Mouse (Mus musculus) heart, embryonic 11.5 days (tissue): ENCODE measurements around the gene Plekhg6. TPM values are rescaled to one million over a fixed set of nuclear protein-coding genes. Genes with fewer than 3 reads are reported as not detected.

Experiments used
- ATAC-seq: fragments of 200-750 bp; cut with Nextera tagmentation; replicated peaks from 2 replicates; pipeline ENCODE4 v1.8.0; 2017; ENCODE audit warnings: moderate library complexity; ENCODE audit not compliant: insufficient number of reproducible peaks, low FRiP score, low TSS enrichment
- H3K27ac ChIP-seq: fragments of 300-500 bp; sonication (generic); 2 replicates; pipeline ENCODE4 v1.5.1; 2014; ENCODE audit warnings: mild to moderate bottlenecking, low read depth, low read length
- H3K27me3 ChIP-seq: fragments of 300-500 bp; sonication (generic); 2 replicates; pipeline ENCODE4 v1.6.1; 2014; ENCODE audit warnings: mild to moderate bottlenecking, low read length, mixed read lengths; ENCODE audit not compliant: control insufficient read depth, insufficient read depth
- H3K36me3 ChIP-seq: fragments of 300-500 bp; sonication (generic); 2 replicates; pipeline ENCODE4 v1.6.1; 2014; ENCODE audit warnings: mild to moderate bottlenecking, low read length, moderate library complexity, mixed read lengths; ENCODE audit not compliant: control insufficient read depth, insufficient read depth
- H3K4me1 ChIP-seq: fragments of 300-500 bp; sonication (generic); 2 replicates; pipeline ENCODE4 v1.6.1; 2014; ENCODE audit warnings: low read length; ENCODE audit not compliant: control insufficient read depth, insufficient read depth
- H3K4me2 ChIP-seq: fragments of 300-500 bp; sonication (generic); 2 replicates; pipeline ENCODE4 v1.6.1; 2014; ENCODE audit warnings: mild to moderate bottlenecking, moderate library complexity
- H3K4me3 ChIP-seq: fragments of 300-500 bp; sonication (generic); 2 replicates; pipeline ENCODE4 v1.5.1; 2014; ENCODE audit warnings: low read depth, low read length
- H3K9ac ChIP-seq: fragments of 300-500 bp; sonication (generic); 2 replicates; pipeline ENCODE4 v1.6.1; 2014; ENCODE audit warnings: mild to moderate bottlenecking, low read depth, low read length, moderate library complexity
- H3K9me3 ChIP-seq: fragments of 300-500 bp; sonication (generic); replicated peaks from 2 replicates; pipeline ENCODE4 v1.6.1; 2016; ENCODE audit warnings: low read length; ENCODE audit not compliant: control insufficient read depth
- WGBS: fragments of 180-500 bp; shearing (Covaris S2); extraction: QIAGEN DNeasy Blood & Tissue Kit; methylation state at CpG from one replicate; pipeline ENCODE4 v1.1.7; 2014; ENCODE audit not compliant: insufficient replicate concordance; 5-methylcytosine and 5-hydroxymethylcytosine counted together
- polyA plus RNA-seq: library from polyadenylated mRNA; unstranded; fragments of >200 nt; fragmentation: Nextera tagmentation; extraction: Ambion mirVana; gene quantifications from 2 replicates; pipeline ENCODE4 v1.2.1, GENCODE M21; 2014

Gene Plekhg6
- polyA plus RNA-seq, 1 experiment from 2014 or later: not detected

DNA sequence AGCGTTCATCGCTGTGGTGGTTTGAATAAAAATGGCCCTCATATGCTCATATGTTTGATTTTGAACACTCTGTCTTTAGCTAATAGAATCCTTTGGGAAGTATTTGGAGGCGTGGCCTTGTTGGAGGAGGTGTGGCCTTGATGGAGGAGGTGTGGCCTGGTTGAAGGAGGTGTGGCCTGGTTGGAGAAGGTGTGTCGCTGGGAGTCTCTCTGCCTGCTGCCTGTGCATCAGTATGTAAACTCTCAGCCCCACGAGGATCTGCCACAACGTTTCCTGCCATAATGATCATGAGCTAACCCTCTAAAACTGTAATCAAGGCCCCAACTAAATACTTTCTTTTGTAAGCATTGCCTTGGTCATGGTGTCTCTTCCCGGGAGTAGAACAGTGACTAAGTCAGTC, 26.6 kb upstream of the Plekhg6 start:
- Histone ChIP-seq H3K4me2 (no peak overlapping the region), H3K36me3 (no peaks in the 10 kb centered on the region), H3K9me3 (no peaks in the 10 kb centered on the region), H3K4me1 (no peaks in the 10 kb centered on the region), H3K9ac (no peak overlapping the region), H3K27ac (no peak overlapping the region), H3K27me3 (no peaks in the 10 kb centered on the region), H3K4me3 (no peak overlapping the region)
- no peak for ATAC-seq
- WGBS: 78% methylated on average over 7 of the region's 7 CpGs

DNA sequence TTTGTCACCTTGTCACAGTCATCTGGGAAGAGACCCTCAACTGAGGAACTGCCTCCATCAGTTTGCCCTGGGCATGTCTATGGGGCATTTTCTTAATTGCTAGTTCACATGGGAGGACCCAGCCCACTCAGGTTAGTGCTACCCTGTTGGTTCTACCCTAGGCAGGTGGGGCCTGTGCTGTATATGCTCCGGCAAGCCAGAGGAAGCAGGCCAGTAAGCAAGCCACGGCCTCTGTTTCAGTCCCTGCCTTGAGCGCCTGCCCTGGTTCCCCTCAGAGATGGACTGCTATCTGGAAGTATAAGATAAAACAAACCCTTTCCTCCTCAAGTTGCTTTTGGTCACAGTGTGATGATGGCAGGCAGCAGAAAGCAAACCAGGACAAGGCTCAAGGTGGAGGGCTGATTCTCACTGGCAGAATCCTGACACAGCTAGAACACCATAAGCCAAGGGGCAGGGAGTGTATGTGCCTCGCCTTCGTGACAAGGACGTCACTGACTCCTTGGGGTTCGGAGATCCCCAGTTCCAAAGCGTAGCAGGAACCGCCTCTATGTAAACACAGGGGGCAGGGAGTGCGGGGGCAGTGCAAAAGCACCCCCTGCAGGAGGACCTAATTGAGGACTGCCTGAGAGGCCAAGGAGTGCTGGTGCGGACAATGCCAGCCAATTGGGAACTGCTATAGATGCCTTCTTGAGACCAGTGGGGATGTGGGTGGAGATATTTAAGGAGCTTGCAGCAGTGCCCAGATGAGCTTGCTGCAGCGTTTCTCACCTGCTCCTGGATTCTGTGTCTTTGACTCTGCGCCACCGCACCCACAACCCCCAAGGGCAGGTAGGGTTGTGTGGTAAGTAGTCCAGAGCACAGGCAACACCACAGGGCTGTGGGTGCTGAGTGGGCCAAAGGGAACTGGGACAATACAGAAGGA, 25.1 kb upstream of the Plekhg6 start:
- 48% methylated on average over 14 of the region's 14 CpGs for WGBS
- H3K4me1 ChIP-seq: no peaks in the 10 kb centered on the region
- H3K9ac ChIP-seq: no peak overlapping the region
- H3K4me3 ChIP-seq: no peak overlapping the region
- H3K9me3 ChIP-seq: no peaks in the 10 kb centered on the region
- H3K36me3 ChIP-seq: no peaks in the 10 kb centered on the region
- H3K4me2 ChIP-seq: no peak overlapping the region
- no peaks in the 10 kb centered on the region for H3K27me3 ChIP-seq
- ATAC-seq: no peak
- H3K27ac ChIP-seq: no peak overlapping the region

DNA sequence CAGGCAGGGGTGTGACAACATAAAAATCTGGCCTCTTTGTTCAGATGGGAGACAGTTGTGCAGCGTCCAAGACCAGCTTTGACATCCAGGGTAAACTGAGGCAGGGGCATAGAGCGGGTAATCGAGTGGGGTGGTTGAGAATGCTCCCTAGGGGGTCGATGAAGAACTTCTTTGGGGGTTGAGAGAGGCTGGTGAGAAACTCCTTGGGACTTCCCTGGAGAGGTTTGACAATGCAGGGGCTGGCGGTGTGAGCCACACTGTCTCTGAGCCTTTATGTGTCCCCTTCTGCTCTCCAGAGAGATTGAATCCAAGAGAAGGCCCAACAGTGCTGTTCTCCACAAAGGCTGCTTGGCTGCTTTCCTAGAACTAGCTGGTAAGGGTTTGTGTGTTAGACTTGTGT, 9.3 kb upstream of the Plekhg6 start:
- H3K9ac ChIP-seq: no peak overlapping the region
- H3K9me3 ChIP-seq: no peaks in the 10 kb centered on the region
- WGBS: 86% methylated on average over 5 of the region's 5 CpGs
- no peaks in the 10 kb centered on the region for H3K27me3 ChIP-seq
- no peak overlapping the region for H3K27ac ChIP-seq
- H3K4me1 ChIP-seq: no peaks in the 10 kb centered on the region
- H3K4me3 ChIP-seq: no peak overlapping the region
- no peak for ATAC-seq
- H3K36me3 ChIP-seq: no peaks in the 10 kb centered on the region
- H3K4me2 ChIP-seq: no peak overlapping the region

DNA sequence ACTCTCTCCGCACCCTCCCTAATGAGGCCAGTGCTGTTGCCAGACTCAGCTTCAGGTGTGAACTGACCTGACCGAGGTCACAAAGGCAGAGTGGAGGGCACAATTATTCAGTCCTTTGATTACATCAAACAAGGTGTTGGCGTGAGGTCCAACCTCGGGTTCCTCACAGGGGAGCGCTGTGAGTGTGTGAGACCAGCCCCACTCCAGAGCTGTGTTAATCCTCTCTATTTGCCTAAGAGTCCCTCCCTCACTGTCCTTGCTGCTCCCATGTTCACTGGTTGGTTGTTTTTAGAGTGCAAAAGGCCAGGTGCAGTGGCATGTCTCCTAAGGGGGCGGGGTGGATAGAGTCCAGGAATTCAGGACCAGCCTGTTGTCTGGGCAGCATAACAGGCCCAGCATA, 5.5 kb upstream of the Plekhg6 start:
- no peaks in the 10 kb centered on the region for H3K4me1 ChIP-seq
- no peaks in the 10 kb centered on the region for H3K36me3 ChIP-seq
- no peak overlapping the region for H3K27ac ChIP-seq
- no peaks in the 10 kb centered on the region for H3K9me3 ChIP-seq
- H3K9ac ChIP-seq: no peak overlapping the region
- 63% methylated on average over 6 of the region's 6 CpGs for WGBS
- no peak overlapping the region for H3K4me2 ChIP-seq
- H3K4me3 ChIP-seq: no peak overlapping the region
- peaks cover 25% of the 10 kb centered on the region for H3K27me3 ChIP-seq
- no peak for ATAC-seq

DNA sequence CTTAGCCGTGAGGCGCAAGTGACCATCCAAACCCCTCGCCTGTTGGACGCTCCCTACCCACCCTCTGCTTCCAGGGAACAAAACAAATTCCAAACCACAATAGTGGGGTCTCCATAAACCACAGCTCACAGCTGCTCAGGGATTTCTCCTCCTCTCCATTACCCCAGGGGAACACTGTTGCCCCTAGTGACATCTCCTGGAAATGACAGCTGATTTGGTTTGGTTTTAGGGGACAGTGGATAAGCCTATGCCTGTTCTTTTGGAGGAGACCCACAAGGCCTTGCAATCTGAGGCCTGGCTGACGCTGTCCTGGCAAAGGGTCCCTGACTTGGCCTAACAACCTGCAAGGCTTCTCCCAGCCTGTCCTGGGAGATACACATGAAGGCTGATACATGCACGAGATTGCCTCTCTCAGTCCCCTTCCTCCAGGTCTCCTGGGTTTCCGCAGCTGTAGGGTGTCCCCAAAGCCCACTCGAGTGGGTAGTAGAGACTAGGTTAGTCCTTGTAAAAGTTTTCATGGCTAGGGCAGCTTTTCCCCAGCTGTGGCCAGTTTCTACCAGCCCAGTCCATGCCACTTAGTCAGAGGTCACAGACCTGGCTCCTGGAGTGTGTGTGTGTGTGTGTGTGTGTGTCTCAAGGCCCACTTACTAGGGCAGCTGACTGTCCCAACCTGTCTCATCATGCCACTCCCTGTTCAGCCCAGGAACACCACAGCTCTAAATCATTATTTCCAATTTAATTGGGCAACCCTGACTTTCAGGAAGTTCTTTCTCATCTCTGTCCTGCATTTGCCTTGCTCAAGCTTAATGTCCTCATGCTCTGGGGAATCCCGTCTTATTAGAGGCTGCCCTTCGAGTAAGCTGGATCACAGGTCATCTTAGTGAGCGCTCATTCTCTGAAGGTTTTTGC, 4.7 kb upstream of the Plekhg6 start:
- Histone ChIP-seq H3K4me1 (peaks cover 4% of the 10 kb centered on the region), H3K36me3 (no peaks in the 10 kb centered on the region), H3K4me3 (no peak overlapping the region), H3K9me3 (no peaks in the 10 kb centered on the region), H3K27me3 (peaks cover 33% of the 10 kb centered on the region), H3K4me2 (no peak overlapping the region), H3K9ac (no peak overlapping the region), H3K27ac (no peak overlapping the region)
- WGBS: 64% methylated on average over 11 of the region's 11 CpGs
- no peak for ATAC-seq

DNA sequence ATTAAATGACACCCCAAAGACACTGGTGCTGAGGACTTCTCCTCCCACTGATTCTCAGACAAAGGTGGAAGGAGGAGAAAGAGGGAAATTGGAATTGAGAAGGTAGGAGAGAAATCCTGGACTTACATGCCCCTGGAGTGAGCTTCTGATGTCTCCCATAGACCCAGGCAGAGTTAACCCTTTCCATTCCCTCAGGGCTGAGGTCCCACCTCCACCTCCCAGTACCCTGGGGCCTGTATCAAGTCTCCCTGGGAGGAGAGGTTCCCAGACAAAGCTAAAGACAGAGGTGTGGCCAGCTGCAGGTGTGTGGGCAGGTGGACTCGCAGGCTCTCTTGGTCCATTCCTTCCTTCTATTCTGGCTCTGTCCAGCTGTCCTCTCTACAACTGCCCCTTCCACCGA, 1.4 kb upstream of the Plekhg6 start:
- Histone ChIP-seq H3K9me3 (no peaks in the 10 kb centered on the region), H3K9ac (no peak overlapping the region), H3K36me3 (no peaks in the 10 kb centered on the region), H3K27ac (no peak overlapping the region), H3K27me3 (peaks cover 66% of the 10 kb centered on the region), H3K4me2 (no peak overlapping the region), H3K4me3 (no peak overlapping the region), H3K4me1 (peaks cover 24% of the 10 kb centered on the region)
- 59% methylated on average over 2 of the region's 2 CpGs for WGBS
- ATAC-seq: no peak

DNA sequence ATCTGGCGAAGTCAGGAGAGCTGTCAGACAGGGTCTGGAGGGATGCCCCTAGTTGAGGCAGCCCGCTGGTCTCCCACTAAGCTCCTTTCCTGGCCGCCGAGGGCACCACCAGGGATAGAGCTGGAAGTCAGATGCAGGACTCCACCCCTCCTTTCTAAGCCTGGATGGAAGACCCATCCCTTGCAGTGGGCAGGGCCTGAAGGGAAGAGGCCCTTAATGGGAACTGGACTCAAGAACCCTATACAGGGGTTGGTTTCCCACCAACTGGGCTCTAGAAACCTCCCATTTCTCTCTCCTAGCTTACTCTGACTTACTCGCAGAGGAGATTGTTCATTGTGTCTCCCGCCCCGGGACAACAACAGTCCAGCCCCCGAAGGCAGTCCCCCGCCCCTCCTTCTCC, 812 bp downstream of the Plekhg6 start:
- H3K27me3 ChIP-seq: peaks cover 72% of the 10 kb centered on the region
- no peak overlapping the region for H3K9ac ChIP-seq
- no peaks in the 10 kb centered on the region for H3K36me3 ChIP-seq
- H3K27ac ChIP-seq: no peak overlapping the region
- peak overlapping the region; percentile 63 for H3K4me2 ChIP-seq
- H3K4me1 ChIP-seq: peaks cover 24% of the 10 kb centered on the region
- H3K4me3 ChIP-seq: peak overlapping the region; percentile 33; the same call in 1 of the 2 replicates
- ATAC-seq: no peak
- no peaks in the 10 kb centered on the region for H3K9me3 ChIP-seq
- WGBS: 4% methylated on average over 9 of the region's 9 CpGs

DNA sequence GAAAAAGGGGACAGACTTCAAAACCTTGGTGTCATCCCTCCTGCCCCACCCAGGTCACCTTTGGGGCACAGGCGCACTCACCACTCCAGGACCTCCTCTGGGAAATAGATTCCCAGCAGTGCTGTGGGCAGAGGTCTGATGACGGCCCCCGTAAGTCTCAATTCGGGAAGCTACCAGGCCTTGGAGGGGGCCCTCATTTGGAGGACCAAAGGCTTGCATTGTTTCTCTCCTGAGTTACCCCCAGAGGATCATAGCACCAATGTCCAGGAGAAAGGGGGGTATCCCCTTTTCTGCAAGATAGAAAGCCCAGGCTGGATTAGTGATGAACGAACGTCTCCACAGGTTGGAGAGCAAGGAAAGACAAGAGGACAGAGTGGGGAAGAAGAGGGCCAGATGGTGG, 2.0 kb downstream of the Plekhg6 start:
- H3K4me1 ChIP-seq: peaks cover 24% of the 10 kb centered on the region
- peak overlapping the region; percentile 30 for H3K4me2 ChIP-seq
- H3K27ac ChIP-seq: no peak overlapping the region
- H3K9me3 ChIP-seq: no peaks in the 10 kb centered on the region
- ATAC-seq: no peak
- H3K36me3 ChIP-seq: no peaks in the 10 kb centered on the region
- H3K4me3 ChIP-seq: no peak overlapping the region
- 7% methylated on average over 6 of the region's 6 CpGs for WGBS
- peaks cover 74% of the 10 kb centered on the region for H3K27me3 ChIP-seq
- H3K9ac ChIP-seq: no peak overlapping the region
